Mouse (Mus musculus): ENCODE measurements around the gene Gm15155.
A peak's percentile ranks its signal among the peaks of the same experiment; 100 is the strongest.
"Not testable (repeated sequence)": the region's sequence is repeated elsewhere in the genome, so short reads cannot be mapped to it uniquely, and the experiment has no call there.

Gene Gm15155

GRCm38 (mm10) chrX:155624341-155624841, at the start of gene Gm15155:
Gene Gm15155, plus strand, starts transcription at chrX:155624741.
- DNase-seq (ENCODE audit: low spot score), result no peak

DNA sequence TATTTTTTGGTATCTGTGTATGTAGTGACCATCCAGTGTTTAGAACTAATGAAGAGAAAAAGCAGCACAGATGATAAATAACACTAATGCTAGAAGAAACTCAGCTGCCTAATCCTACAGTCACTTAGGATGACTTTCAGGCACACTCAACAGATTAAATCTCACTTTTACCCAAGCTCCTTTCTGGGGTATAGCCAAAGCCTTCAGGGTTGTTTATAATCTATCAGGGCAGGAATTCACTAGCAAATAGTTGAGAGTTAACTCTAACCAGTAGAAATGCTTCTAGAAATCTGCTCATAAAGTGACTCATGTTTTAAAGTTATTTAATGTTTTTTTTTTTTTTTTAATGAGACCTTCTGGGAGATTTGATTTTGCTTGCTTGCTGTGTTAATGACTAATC, 44.8 kb upstream of the Gm15155 start:
- DNase-seq (ENCODE audit: low spot score), result no peak

GRCm38 (mm10) chrX:155584586-155584985, 40.0 kb upstream of the Gm15155 start:
- DNase-seq (ENCODE audit: low spot score), result peak; percentile 8

DNA sequence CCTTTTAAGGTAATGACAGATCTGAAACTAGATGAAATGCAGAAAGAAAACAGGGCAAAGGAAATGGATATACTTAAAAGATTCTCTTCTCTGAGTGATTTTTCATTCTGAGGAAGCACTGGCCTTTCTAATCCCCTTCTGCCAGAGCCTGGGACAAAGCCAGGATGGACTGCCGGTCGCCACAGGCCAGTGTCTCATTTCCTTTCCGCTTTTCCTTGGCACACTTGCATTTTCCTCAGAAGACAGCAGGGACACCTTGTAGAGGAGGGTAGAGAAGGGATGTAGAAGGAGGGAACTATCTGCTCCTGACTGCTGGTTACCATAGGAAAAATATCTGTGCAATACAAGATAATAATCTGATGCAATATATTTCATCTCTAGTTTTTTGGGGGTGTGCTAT, 33.1 kb upstream of the Gm15155 start:
- no peak for DNase-seq (ENCODE audit: low spot score)

GRCm38 (mm10) chrX:155592467-155592866, 32.1 kb upstream of the Gm15155 start:
- no peak for DNase-seq (ENCODE audit: low spot score)

GRCm38 (mm10) chrX:155594685-155595084, 29.9 kb upstream of the Gm15155 start:
- DNase-seq (ENCODE audit: low spot score), result no peak

DNA sequence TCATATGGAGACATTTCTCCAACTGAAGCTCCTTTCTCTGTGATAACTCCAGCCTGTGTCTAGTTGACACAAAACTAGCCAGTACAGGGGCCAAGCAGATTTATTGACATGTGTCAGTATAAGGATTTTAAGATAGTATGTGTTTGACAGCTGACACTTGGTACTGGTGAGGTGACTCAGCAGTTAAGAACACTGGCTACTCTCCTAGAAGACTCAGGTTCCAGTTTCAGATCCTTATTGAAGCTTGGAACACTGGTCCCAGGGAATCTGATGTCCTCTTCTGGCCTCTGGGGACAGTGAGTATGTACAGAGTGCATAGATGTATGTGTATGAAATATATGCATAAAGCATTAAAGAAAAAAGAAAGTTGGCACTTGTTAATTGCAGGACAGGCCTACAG, 28.2 kb upstream of the Gm15155 start:
- no peak for DNase-seq (ENCODE audit: low spot score)

GRCm38 (mm10) chrX:155601196-155601595, 23.3 kb upstream of the Gm15155 start:
- no peak for DNase-seq (ENCODE audit: low spot score)

DNA sequence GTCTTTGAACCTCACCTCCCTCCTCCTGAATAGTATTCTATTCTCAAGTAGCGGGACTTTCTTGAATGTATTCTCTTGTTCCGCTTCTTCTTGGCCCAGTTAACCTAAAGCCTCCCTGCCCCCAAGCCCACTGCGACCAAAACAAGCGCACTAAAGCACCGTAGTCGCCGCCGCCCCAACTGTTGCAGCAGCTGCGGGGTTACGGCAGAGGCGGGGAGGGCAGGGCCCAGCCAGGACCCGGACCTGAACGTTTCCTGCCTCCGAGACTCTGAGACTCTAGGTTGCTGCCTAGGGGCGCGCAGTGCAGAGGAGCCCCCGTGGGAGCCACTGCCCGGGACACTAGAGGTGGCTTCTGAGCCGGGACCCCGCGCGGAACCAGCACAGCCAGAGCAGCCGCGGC, 2.0 kb upstream of the Gm15155 start:
- no peak for DNase-seq (ENCODE audit: low spot score)

DNA sequence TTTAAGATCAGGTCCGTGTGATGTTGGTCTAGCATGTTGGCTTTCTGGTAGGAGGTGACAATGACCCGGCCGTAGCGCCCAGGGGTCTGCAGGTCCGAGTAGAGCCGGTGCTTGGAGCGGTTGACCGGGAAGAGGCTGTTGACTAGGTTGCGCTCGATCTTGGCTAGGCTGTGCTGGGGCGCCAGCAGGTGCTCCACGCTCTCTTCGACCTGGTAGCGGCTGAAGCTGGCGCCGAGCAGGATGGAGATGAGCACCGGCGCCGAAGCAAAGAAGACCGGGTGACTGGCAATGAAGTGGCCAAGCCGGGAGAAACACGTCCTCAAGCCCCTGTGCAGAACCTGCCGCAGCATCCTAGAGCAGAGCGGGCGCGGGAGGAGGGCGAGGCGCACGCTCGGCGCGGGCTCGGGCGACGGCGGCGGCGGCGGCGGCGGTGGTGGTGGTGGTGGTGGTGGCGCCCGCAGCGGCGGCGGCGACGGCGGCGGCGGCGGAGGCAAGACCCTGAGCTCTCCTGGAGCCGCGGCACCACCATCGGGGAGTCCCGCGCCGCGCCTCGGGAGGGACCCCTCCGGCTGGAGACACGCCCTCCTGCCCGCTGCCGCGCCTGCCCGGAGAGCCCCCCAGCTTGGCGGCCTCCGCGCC, 1.5 kb upstream of the Gm15155 start:
- DNase-seq (ENCODE audit: low spot score), result no peak

DNA sequence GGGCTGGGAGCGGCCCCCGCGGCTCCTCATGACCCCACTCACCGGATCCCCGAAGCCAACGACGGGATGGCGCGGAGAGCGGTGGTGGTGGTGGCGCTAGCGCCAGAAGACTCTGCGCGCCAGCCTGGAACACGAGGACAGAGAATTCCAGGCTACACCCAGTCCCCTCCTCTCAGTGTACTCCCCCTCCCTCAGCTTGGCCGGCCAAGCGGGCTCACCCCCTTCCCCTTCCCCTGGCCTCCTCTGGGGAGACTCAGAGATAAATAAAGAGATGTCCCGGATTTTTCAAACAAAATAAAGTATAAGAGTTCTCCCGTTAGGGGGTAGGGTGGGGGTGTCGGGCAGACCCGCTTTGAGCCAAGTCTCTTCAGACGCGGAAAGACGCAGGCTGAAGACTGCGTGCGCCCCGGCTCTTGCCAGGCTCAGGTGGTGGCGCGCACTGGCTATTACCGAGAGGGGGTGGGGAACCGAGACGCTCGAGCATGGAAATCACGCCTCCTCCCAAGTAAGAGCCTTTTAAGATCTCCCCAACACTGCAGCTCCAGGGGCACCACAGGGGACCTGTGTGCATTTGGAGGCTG, 750 bp upstream of the Gm15155 start, which contains the start of gene Ptchd1:
Ptchd1 (minus strand) TSS at position 114 of the 581 bp plus-strand sequence.
- no peak for DNase-seq (ENCODE audit: low spot score)

GRCm38 (mm10) chrX:155624895-155625294, 354 bp downstream of the Gm15155 start:
- no peak for DNase-seq (ENCODE audit: low spot score)

- no peak for DNase-seq (ENCODE audit: low spot score)
Measured at GRCm38 (mm10) chrX:155625671-155626196, 1.2 kb downstream of the Gm15155 start.

- peak; percentile 5 for DNase-seq (ENCODE audit: low spot score)
Measured at GRCm38 (mm10) chrX:155643975-155644374, 19.4 kb downstream of the Gm15155 start.

GRCm38 (mm10) chrX:155645975-155646374, 21.4 kb downstream of the Gm15155 start:
- DNase-seq (ENCODE audit: low spot score), result no peak

- DNase-seq (ENCODE audit: low spot score), result no peak
Measured at GRCm38 (mm10) chrX:155657971-155658370, 33.4 kb downstream of the Gm15155 start.

DNA sequence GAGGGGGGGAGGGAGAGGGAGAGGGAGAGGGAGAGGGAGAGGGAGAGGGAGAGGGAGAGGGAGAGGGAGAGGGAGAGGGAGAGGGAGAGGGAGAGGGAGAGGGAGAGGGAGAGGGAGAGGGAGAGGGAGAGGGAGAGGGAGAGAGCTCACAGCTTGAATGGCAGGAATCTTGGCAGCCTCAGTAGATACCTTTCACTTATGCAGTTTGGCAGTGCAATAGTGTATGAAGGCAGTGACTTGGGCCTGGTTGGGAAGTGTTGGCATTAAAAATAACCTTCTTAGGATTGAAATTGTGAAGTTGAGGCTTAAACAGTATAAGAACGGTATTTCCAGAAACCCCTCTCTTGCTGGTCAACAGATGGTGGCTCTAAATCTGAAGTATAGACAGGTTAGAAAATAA, 65.9 kb downstream of the Gm15155 start:
- not testable (repeated sequence) for DNase-seq (ENCODE audit: low spot score)

DNA sequence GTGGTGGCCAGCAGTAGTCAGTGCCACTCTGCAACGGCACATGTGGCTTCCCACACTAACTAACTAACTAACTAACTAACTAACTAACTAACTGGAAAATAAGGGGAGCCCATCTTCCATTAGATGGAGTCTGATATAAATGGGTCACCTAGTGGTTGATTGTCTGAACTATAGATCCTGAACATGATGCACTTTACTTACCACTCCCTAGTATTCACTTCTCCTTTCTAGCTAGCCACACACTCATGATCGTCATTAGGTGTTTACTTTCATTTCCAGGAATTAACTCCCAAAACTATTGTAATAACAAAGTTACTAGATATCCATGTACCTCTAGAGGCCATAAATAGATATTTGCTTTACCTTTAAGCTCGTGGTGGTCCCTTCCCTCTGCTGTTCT, 99.6 kb downstream of the Gm15155 start:
- no peak for DNase-seq (ENCODE audit: low spot score)

DNA sequence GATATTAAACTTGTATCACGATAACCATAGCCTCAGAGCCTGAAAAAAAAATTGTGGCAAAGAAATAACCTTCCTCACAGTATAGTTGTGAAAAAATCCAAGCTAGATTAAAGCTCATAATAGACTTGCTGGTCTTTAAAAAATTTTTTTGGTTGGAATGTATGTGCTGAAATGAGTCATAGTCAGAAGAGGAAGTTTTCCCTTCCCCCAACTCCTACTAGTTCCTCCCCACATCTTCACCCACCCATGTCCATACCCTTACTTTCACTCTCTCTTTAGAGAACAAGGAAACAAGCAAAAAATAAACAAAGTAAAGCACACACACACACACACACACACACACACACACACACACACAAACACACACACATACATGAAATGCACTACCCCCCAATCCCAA, 103.8 kb downstream of the Gm15155 start:
- no peak for DNase-seq (ENCODE audit: low spot score)

DNA sequence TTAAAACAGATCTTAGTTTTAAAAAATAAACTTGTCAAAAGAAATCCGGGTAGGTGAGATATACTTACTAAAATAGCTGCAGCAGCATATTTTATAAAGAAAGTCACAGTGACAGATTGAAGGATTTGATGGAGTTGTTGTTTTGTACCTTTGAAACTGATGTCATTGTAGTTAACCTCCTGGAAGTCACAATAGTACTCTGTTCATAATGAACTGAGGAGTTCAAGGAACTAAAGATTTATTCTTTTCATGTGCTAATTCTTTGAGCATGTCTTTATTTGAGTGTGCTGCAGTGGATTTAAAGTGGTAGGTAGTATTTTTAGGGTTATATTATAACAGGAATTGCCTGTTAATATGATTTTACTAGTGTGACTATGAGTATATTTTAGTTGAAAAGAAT, 263.6 kb downstream of the Gm15155 start:
- no peak for DNase-seq (ENCODE audit: low spot score)

DNA sequence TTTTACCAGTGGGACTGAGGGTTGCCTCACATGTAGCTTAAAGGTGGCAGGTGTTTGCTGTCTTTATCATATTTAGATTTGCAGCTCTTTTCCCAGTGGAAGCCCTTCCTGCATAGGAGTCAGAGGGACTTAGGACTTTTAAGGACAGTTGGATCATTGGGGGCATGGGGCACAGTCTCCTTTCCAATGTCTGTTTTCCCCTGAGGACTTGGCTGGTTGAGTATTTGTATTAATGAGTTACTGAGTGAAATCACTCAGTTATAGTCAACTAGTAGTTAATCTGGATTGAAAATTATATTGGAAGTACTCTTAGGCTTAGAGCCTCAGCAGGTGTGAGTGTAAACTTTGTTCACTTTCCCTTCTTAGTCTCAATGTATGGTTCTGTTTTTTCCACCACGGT, 275.5 kb downstream of the Gm15155 start:
- DNase-seq (ENCODE audit: low spot score), result no peak

DNA sequence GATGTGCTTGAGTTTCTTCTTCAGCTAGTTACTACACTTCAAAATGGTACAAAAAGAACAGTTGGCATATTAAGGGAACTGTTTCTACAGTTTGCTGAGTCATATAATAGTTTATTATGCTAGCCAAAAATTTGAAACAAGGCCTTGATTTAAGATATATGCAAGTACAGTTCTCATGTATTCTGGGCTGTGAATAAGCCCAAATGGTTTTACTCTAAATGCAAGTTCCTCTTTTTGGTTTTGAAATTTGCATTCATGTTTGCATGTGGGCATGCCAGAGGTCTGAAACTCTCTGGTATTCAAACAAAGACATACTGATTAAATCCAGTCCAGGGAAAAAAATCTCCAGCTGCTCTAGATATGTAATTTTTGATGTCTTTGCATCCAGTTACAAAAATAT, 277.2 kb downstream of the Gm15155 start:
- no peak for DNase-seq (ENCODE audit: low spot score)

DNA sequence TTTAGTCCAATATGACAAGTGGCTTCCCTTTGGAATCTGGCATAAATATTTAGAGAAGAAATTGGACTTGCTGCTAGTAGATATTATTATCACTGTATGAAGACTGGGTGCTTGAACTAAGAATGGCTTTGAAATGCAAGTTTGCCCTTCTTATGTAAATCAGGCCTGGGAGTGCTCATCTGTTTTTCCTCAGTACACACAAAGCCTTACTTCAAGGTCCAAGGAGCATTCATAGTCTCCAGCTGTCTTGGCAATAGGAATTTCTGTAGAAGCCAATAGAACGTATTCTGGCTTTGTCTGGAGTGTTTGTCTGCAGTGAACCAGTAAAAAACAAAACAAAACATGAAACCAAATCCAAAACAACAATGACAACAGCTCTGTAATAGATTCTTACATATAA, 278.6 kb downstream of the Gm15155 start:
- no peak for DNase-seq (ENCODE audit: low spot score)

DNA sequence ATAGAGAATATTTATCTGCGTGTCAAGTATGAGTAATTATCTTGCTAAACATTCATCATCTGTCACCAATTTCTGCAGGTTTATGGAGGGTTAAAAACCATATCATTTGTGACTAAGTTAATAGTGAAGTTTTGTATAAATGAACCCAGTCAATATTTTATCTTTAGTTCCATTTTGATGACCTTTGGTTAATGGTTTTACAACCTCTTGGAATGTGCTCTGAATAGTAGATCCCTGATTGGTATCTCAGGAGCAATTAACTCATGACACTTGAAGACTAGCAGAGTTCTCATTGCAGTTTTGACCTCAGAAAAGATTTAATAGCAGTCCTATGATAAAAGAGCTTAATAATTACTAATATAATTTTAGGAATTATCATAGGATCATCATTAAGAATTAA, 385.2 kb downstream of the Gm15155 start:
- no peak for DNase-seq (ENCODE audit: low spot score)

Data from lung, postnatal 25 days (tissue).